Mouse (Mus musculus) thymus, adult 2 months (tissue): Measurements from ENCODE around the gene Cpsf6.

Experiments
- CTCF ChIP-seq: fragments of 200-500 bp; IDR thresholded peaks from 2 replicates; pipeline ENCODE4 v1.5.1; 2012; ENCODE audit warnings: mild to moderate bottlenecking, control low read depth, low read length, moderate library complexity, borderline replicate concordance; ENCODE audit not compliant: control insufficient read depth, poor library complexity, insufficient read depth; ENCODE audit errors: extremely low read depth
- POLR2A ChIP-seq: fragments of 200-500 bp; IDR thresholded peaks from 2 replicates; pipeline ENCODE4 v1.6.1; 2012; ENCODE audit warnings: mild to moderate bottlenecking, low read length, control low read depth, moderate library complexity; ENCODE audit not compliant: control insufficient read depth, poor library complexity, insufficient read depth; ENCODE audit errors: extremely low read depth

DNA sequence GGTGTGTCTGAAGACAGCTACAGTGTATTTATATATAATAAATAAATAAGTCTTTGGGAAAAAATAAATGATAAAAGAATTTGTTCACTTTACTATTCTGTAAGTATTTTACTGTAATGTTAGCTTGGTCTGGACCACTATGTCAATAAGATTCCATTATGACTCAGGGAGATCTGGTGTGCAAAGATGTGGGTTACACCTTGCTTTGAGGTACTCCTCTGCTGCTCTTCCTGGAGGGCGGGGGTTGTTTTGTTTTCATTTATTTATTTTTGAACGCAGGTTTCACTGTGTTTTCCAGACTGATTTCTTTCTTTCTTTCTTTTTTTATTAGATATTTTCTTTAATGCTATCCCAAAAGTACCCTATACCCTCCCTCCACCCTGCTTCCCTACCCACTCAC, 12.0 kb upstream of the Cpsf6 start:
- TF ChIP-seq CTCF (no peak), POLR2A (no peak)
